Mouse (Mus musculus): ENCODE results near the gene Ncstn. TPM values are rescaled to one million over a fixed set of nuclear protein-coding genes. Genes with fewer than 3 reads are reported as not detected.

Ncstn gene
- polyA plus RNA-seq, 1 experiment: 95.0 TPM

- H3K4me3 ChIP-seq (replicated peaks; ENCODE audit: extremely low read depth, low read depth, low read length): peak overlapping the region; percentile 99
- DNase-seq: no peak
- WGBS: 1% methylated on average over 24 of the region's 24 CpGs
- TF ChIP-seq POLR2A (IDR thresholded peaks at IDR 0.05; ENCODE audit: borderline replicate concordance, extremely low read depth, low read depth, low read length) (no peak), CTCF (IDR thresholded peaks at IDR 0.05; ENCODE audit: insufficient read depth, low read length) (no peak)
- peaks cover 7% of the 10 kb centered on the region for H3K4me1 ChIP-seq (ENCODE audit: control insufficient read depth, insufficient read depth, low read length)
Observed at GRCm38 (mm10) chr1:172082899-172083445, 377 bp upstream of the Ncstn start.

- no peak overlapping the region for H3K4me3 ChIP-seq (replicated peaks; ENCODE audit: extremely low read depth, low read depth, low read length)
- 40% methylated on average over 5 of the region's 5 CpGs for WGBS
- no peak for TF ChIP-seq POLR2A (IDR thresholded peaks at IDR 0.05; ENCODE audit: borderline replicate concordance, extremely low read depth, low read depth, low read length)
- no peak for TF ChIP-seq CTCF (IDR thresholded peaks at IDR 0.05; ENCODE audit: insufficient read depth, low read length)
- DNase-seq: no peak
- H3K4me1 ChIP-seq (ENCODE audit: control insufficient read depth, insufficient read depth, low read length): 0 out of 2 replicates have a peak, but pooled peaks cover 2% of the 10 kb centered on the region
Observed at GRCm38 (mm10) chr1:172077981-172078380, 4.6 kb downstream of the Ncstn start.

- WGBS: over 99% methylated on average over 7 of the region's 7 CpGs
- no peak for DNase-seq
Observed at GRCm38 (mm10) chr1:172072604-172073003, 10.0 kb downstream of the Ncstn start.

GRCm38 (mm10) chr1:172071556-172071955 lies 11.0 kb downstream of the Ncstn start:
- 79% methylated on average over 4 of the region's 4 CpGs for WGBS
- no peak for DNase-seq
- Histone ChIP-seq H3K4me3 (replicated peaks; ENCODE audit: extremely low read depth, low read depth, low read length) (no peak overlapping the region), H3K4me1 (ENCODE audit: control insufficient read depth, insufficient read depth, low read length) (no peaks in the 10 kb centered on the region)
- no peak for TF ChIP-seq POLR2A (IDR thresholded peaks at IDR 0.05; ENCODE audit: borderline replicate concordance, extremely low read depth, low read depth, low read length)
- TF ChIP-seq CTCF (IDR thresholded peaks at IDR 0.05; ENCODE audit: insufficient read depth, low read length): no peak

More at GRCm38 (mm10) chr1:172072604-172073003, 10.0 kb downstream of the Ncstn start:
- Histone ChIP-seq H3K4me1 (ENCODE audit: control insufficient read depth, insufficient read depth, low read length) (no peaks in the 10 kb centered on the region), H3K4me3 (replicated peaks; ENCODE audit: extremely low read depth, low read depth, low read length) (no peak overlapping the region)
- no peak for TF ChIP-seq CTCF (IDR thresholded peaks at IDR 0.05; ENCODE audit: insufficient read depth, low read length)
- TF ChIP-seq POLR2A (IDR thresholded peaks at IDR 0.05; ENCODE audit: borderline replicate concordance, extremely low read depth, low read depth, low read length): no peak

- DNase-seq: no peak
- TF ChIP-seq CTCF (IDR thresholded peaks at IDR 0.05; ENCODE audit: insufficient read depth, low read length) (no peak), POLR2A (IDR thresholded peaks at IDR 0.05; ENCODE audit: borderline replicate concordance, extremely low read depth, low read depth, low read length) (no peak)
- 71% methylated on average over 6 of the region's 6 CpGs for WGBS
- no peaks in the 10 kb centered on the region for H3K4me1 ChIP-seq (ENCODE audit: control insufficient read depth, insufficient read depth, low read length)
- H3K4me3 ChIP-seq (replicated peaks; ENCODE audit: extremely low read depth, low read depth, low read length): no peak overlapping the region
Observed at GRCm38 (mm10) chr1:172070227-172070626, 12.4 kb downstream of the Ncstn start.

- DNase-seq: no peak
- 76% methylated on average over 13 of the region's 13 CpGs for WGBS
- TF ChIP-seq POLR2A (IDR thresholded peaks at IDR 0.05; ENCODE audit: borderline replicate concordance, extremely low read depth, low read depth, low read length): no peak
- TF ChIP-seq CTCF (IDR thresholded peaks at IDR 0.05; ENCODE audit: insufficient read depth, low read length): no peak
- H3K4me1 ChIP-seq (ENCODE audit: control insufficient read depth, insufficient read depth, low read length): no peaks in the 10 kb centered on the region
- no peak overlapping the region for H3K4me3 ChIP-seq (replicated peaks; ENCODE audit: extremely low read depth, low read depth, low read length)
Observed at GRCm38 (mm10) chr1:172064613-172065141, 17.9 kb downstream of the Ncstn start.

GRCm38 (mm10) chr1:172063291-172064023 lies 19.1 kb downstream of the Ncstn start:
- 57% methylated on average over 4 of the region's 4 CpGs for WGBS
- no peaks in the 10 kb centered on the region for H3K4me1 ChIP-seq (ENCODE audit: control insufficient read depth, insufficient read depth, low read length)
- no peak for DNase-seq
- H3K4me3 ChIP-seq (replicated peaks; ENCODE audit: extremely low read depth, low read depth, low read length): no peak overlapping the region
- TF ChIP-seq CTCF (IDR thresholded peaks at IDR 0.05; ENCODE audit: insufficient read depth, low read length) (no peak), POLR2A (IDR thresholded peaks at IDR 0.05; ENCODE audit: borderline replicate concordance, extremely low read depth, low read depth, low read length) (no peak)

- no peak overlapping the region for H3K4me3 ChIP-seq (replicated peaks; ENCODE audit: extremely low read depth, low read depth, low read length)
- TF ChIP-seq POLR2A (IDR thresholded peaks at IDR 0.05; ENCODE audit: borderline replicate concordance, extremely low read depth, low read depth, low read length) (no peak), CTCF (IDR thresholded peaks at IDR 0.05; ENCODE audit: insufficient read depth, low read length) (no peak)
- 87% methylated on average over 2 of the region's 2 CpGs for WGBS
- H3K4me1 ChIP-seq (ENCODE audit: control insufficient read depth, insufficient read depth, low read length): no peaks in the 10 kb centered on the region
- DNase-seq: no peak
Observed at GRCm38 (mm10) chr1:172062101-172062500, 20.5 kb downstream of the Ncstn start.

- no peak for TF ChIP-seq POLR2A (IDR thresholded peaks at IDR 0.05; ENCODE audit: borderline replicate concordance, extremely low read depth, low read depth, low read length)
- TF ChIP-seq CTCF (IDR thresholded peaks at IDR 0.05; ENCODE audit: insufficient read depth, low read length): no peak
- Histone ChIP-seq H3K4me3 (replicated peaks; ENCODE audit: extremely low read depth, low read depth, low read length) (no peak overlapping the region), H3K4me1 (ENCODE audit: control insufficient read depth, insufficient read depth, low read length) (no peaks in the 10 kb centered on the region)
- no peak for DNase-seq
- WGBS: 42% methylated on average over 8 of the region's 8 CpGs
Observed at GRCm38 (mm10) chr1:172061217-172061616, 21.4 kb downstream of the Ncstn start.

- 57% methylated on average over 4 of the region's 4 CpGs for WGBS
- DNase-seq: no peak
- no peaks in the 10 kb centered on the region for H3K4me1 ChIP-seq (ENCODE audit: control insufficient read depth, insufficient read depth, low read length)
- no peak for TF ChIP-seq CTCF (IDR thresholded peaks at IDR 0.05; ENCODE audit: insufficient read depth, low read length)
- TF ChIP-seq POLR2A (IDR thresholded peaks at IDR 0.05; ENCODE audit: borderline replicate concordance, extremely low read depth, low read depth, low read length): no peak
- H3K4me3 ChIP-seq (replicated peaks; ENCODE audit: extremely low read depth, low read depth, low read length): no peak overlapping the region
Observed at GRCm38 (mm10) chr1:172060659-172061058, 21.9 kb downstream of the Ncstn start.

Measured in lung, adult 2 months (tissue).